Mouse (Mus musculus) cortical plate, adult 2 months (tissue): ENCODE results near the gene Kcnh8.

Source experiments
- CTCF ChIP-seq: fragments of 200-500 bp; IDR thresholded peaks from 2 replicates; pipeline ENCODE4 v1.5.1; 2011; ENCODE audit warnings: mild to moderate bottlenecking, control low read depth, low read length; ENCODE audit not compliant: insufficient read depth; ENCODE audit errors: extremely low read depth
- POLR2A ChIP-seq: fragments of 200-500 bp; IDR thresholded peaks from 2 replicates; pipeline ENCODE4 v1.6.1; 2011; ENCODE audit warnings: mild to moderate bottlenecking, low read length, control low read depth; ENCODE audit not compliant: insufficient read depth; ENCODE audit errors: extremely low read depth

GRCm38 (mm10) chr17:52559961-52560720 lies 42.4 kb upstream of the Kcnh8 start:
- TF ChIP-seq CTCF (peak; percentile 86), POLR2A (no peak)
